Mouse (Mus musculus) adrenal gland (tissue): Measurements from ENCODE around the gene Slc3a1.

ENCODE experiments used
- intact Hi-C: fragments of 180-260 bp; cut with DNase I; formaldehyde crosslinking; loops from one replicate; pipeline ENCODE4 v1.15.1; 2025

Gene Slc3a1

DNA sequence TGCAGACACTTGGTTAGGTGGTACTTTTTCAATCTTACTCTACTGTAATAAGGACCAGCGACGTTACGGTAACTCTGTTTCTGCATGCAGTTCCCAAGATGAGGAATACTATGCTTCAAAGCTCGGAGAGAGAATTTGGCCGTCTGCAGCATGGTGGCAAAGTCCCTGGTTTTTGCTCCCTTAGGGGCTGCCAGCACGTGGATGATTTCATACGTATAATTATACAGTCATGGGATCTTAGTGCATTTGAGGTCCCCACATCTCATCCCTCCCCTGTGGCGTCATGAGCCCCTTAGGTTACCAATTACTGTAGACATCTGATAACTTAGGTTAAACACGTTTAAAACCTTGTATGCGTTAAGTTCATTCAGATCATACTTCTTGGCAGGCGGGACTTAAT lies 60.2 kb downstream of the Slc3a1 start:
- intact Hi-C loops: no loop called here

DNA sequence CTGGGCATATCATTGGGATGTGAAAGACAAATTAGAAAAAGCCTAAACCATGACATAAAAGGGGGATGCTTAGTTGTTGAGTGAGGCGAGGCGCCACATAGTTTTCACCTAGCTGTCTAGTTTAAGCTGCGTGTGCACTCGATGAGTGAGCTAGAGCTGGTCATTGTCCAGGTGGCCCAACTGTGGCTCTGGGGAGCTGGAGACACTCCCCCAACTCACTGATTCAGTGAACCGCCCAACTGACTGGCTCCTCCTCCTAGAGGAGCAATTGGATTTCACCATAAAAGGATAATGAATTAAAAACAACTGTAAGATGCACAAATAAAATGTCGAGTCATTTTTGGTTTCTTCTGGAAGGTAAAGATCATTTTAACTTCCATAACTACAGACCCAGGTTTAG lies 60.8 kb downstream of the Slc3a1 start:
- intact Hi-C loops: no loop called here

DNA sequence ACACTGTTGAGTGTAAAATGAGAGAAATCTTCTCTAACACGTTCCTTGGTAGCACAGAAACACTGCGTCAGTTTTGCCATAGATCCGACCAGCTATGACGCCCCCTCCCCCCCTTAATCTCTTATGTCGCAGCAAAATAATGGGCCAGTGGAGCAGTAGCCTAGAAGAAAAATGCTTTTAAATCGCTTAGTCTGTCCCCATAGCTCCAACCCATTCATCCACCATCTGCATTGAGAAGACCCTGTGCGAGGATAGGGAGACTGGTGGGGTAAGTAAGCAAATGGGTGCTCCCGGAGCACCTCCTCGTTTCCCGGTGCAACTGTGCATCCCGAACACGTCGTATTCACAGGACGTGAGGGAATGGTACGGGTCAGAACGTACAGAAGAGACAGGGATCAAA lies 61.4 kb downstream of the Slc3a1 start:
- intact Hi-C loops: no loop called here

- intact Hi-C loops: no loop called here
Observed at GRCm38 (mm10) chr17:85090120-85091099, 62.2 kb downstream of the Slc3a1 start, which contains the start of the genes Prepl and Camkmt. Gene Prepl (minus strand): TSS chr17:85090241. Gene Camkmt (plus strand): TSS chr17:85090552.

DNA sequence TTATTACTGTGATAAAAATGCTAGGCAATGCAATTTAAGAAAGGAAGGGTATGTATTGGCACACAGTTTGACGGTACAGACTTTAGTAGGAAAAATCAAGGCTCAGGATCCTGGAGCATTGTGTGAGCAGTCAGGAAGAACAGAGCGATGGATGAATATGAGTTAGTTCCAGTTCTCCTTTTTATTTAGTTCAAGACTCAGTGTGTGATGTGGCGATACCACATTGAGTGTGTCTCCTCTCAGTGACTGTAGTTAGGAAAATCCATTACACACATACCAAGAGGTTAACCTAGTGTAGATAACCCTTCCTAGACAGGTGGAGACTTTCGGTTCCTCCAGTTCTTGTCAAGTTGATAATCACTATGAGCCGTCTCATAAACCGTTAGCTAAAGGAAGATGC lies 63.6 kb downstream of the Slc3a1 start:
- intact Hi-C loops: no loop called here

DNA sequence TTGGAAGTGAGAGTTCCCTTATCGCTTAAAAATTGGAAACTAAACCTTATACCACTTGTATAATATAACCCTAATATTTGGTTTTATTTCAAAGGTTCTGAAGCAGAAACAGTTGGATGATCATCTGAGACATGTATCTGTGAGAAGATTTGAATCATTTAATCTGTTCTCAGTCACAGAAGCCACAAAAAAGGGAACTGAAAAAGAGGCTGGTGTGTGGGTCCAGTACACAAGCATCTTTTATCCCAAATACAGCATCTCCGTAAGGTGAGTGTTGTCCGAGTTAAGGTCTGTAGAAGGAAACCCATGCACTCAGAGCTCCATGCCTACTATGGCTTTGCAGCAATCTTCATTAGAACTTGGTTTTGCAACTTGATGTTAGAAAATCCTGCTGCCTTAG lies 68.2 kb downstream of the Slc3a1 start:
- intact Hi-C loops: no loop called here

DNA sequence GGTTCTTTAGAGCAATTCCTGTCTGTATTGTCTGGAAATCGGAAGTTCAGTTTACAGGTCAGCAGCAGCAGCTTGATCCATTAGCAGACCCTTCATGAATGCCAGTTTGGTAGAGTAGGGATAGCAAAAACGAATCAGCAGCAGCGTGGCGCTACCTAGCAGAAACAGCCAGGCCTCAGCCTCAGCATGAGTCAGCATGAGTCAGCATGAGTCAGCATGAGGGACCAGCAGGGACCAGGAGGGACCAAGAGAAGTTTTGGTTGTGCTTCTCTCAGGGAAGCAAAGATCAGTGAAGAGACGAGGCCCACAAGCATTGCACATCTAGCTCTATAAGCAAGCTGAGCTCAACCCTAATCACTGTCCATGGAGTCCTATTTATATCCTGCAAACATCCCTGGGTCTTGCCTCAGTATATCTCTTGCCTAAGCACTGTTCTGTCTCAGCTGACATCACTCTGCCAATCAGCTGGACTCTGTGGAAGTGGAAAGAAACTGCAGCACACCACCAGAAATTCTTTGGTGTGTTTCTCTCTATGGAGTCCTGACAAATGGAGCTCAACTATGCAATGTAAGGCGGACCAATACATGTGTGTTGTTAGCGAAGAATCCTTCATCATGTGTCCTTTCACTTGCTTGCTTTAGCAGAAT lies 70.6 kb downstream of the Slc3a1 start:
- intact Hi-C loops: no loop called here

- intact Hi-C loops: no loop called here
Observed at GRCm38 (mm10) chr17:85100232-85100631, 72.1 kb downstream of the Slc3a1 start.

DNA sequence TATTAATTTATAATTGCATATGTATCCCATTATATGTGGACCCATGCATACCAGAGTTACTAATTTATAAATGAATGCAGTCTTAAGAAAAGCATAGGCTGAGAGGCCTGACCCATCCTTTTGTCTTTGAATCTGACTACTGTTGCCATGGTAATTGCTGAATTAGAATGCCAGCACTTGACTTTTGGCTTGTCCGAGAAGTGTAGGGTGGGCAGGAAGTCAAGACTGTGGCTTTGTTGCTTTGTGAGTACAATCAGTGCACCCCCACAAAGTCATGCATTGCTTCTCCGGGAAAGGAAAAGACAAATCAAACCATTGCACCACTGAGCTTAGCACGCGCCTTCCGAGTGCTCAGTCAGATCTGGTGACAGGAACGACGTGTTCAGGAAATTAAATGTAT lies 73.6 kb downstream of the Slc3a1 start:
- intact Hi-C loops: no loop called here

GRCm38 (mm10) chr17:85103310-85103709 lies 75.1 kb downstream of the Slc3a1 start:
- intact Hi-C loops: no loop called here

DNA sequence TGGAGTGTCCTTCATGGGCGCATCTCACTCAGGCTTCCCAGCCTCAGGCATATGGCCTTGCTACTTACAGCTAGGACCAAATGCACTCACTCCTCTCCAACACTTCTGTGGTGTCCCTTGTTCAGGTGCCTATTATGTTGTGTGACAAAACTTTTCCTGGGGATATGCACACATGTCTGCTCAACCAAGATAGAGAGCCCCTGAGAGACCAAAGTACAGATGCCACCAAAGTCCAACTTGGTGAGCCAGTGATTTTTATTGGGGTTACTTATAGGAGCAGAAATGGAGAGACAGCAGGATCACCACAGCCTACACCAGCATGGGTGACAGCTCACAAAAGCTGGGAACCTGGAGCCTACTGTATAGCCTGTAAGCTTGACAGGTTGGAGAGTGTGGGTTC lies 82.5 kb downstream of the Slc3a1 start:
- intact Hi-C loops: no loop called here

DNA sequence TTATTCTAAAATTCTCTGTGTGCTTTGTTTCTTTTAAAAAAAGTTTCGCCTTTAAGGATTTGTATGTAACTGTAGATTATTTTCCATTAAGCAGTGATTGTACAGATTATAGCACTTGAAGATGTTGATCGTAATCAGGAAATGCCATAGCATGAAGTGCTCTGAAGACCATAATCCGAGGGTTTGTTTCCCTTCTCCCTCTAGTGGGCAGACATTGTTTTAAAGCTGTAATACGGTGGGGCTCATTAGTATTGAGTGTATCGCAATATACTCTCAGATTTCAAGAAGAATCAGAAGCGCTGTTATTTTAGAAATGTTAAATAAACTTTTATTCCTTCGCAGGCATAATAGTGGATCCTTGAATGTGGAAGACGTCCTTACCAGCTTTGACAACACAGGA lies 85.3 kb downstream of the Slc3a1 start:
- intact Hi-C loops: no loop called here
